Mouse (Mus musculus): Measurements from ENCODE around the gene Smarcc2. TPM values are rescaled to one million over a fixed set of nuclear protein-coding genes. Genes with fewer than 3 reads are reported as not detected.
A peak's percentile ranks its signal among the peaks of the same experiment; 100 is the strongest.

Gene Smarcc2
- total and polyA plus RNA-seq, 3 experiments = 47.4 to 153 (median 109) TPM

DNA sequence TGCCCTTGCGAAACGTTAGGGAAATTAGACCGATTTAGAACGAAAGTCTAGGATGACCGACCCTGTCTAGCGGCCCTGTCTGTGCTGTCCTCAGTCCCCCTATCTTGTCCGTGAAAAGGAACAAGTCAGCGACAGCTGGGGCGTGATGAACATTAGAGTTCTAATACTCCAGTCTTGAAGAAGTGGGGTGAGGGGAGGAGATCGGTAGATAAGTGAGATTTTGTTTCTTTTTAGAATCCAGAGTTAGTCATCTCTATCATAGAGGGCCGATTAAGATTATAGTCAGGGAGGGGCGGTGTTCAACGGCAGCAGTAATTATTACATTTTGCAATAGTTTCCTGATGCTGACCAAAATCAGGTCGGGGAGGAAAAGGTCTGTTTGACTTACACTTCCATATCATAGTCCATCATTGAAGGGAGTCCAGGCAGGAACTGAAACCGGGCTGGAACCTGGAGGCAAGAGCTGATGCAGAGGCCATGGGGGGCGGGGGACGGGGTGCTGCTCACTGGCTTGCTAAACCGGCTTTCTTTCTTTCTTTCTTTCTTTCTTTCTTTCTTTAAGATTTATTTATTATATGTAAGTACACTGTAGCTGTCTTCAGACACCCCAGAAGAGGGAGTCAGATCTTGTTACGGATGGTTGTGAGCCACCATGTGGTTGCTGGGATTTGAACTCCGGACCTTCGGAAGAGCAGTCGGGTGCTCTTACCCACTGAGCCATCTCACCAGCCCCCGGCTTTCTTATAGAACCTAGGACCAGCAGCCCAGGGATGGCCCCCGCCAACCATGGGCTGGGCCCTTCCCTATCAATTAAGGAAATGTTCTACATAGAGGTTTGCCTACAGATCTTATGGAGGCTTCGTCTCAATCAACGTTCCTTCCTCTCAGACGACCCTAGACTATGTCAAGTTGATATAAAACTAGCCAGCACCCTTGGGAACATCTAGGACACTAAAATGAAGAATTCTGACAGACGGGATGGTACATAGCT is 67.6 kb downstream of the Smarcc2 start:
- H3K9me3 ChIP-seq (replicated peaks) = no peaks in the 10 kb centered on the region
- peak overlapping the region; percentile 91 for H3K4me3 ChIP-seq (ENCODE audit: low read depth, low read length)
- DNase-seq (ENCODE audit: low spot score) (no peak), ATAC-seq (ENCODE audit: extremely low read depth, insufficient number of reproducible peaks, low FRiP score, poor library complexity, severe bottlenecking) (no peak)
- H3K36me3 ChIP-seq (replicated peaks) = peaks cover 23% of the 10 kb centered on the region
- H3K27me3 ChIP-seq (ENCODE audit: insufficient read depth, low read length) = peaks cover 10% of the 10 kb centered on the region; the same call in 1 of the 2 replicates
- TF ChIP-seq GATA2 (IDR thresholded peaks at IDR 0.05; ENCODE audit: borderline replicate concordance, low read depth, low read length) (no peak), GATA1 (IDR thresholded peaks at IDR 0.05; ENCODE audit: borderline replicate concordance, low read length) (no peak), TAL1 (conservative IDR thresholded peaks at IDR 0.05; ENCODE audit: low read depth, low read length) (no peak), POLR2AphosphoS5 (IDR thresholded peaks at IDR 0.05; ENCODE audit: insufficient replicate concordance, low read depth, low read length) (no peak), CTCF (IDR thresholded peaks at IDR 0.05; ENCODE audit: low read depth, low read length) (no peak)
- H3K4me1 ChIP-seq (ENCODE audit: insufficient read depth, low read depth, low read length) = peaks cover 35% of the 10 kb centered on the region

DNA sequence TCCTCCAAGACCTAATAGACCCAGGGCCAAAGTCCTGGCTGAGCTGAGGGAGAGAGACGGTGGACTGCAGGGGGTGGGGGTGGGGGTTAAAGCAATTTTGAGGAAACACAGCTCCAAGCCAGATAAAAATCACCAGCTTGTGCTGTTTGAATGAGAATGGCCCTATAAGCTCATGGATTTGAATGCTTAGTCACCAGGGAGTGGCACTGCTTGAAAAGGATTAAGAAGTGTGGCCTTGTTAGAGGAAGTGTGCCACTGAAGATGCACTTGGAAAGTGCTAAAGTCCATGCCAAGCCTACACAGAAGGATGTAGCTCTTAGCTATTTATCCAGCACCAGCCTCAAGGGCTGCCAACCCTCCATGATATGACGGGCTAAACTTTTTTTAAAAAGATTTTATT is 76.2 kb downstream of the Smarcc2 start:
- 0 out of 2 replicates have a peak, but pooled peaks cover 2% of the 10 kb centered on the region for H3K9me3 ChIP-seq (replicated peaks)
- DNase-seq (ENCODE audit: low spot score) (no peak), ATAC-seq (ENCODE audit: extremely low read depth, insufficient number of reproducible peaks, low FRiP score, poor library complexity, severe bottlenecking) (no peak)
- no peak for TF ChIP-seq GATA2 (IDR thresholded peaks at IDR 0.05; ENCODE audit: borderline replicate concordance, low read depth, low read length)
- peaks cover 26% of the 10 kb centered on the region for H3K4me1 ChIP-seq (ENCODE audit: insufficient read depth, low read depth, low read length)
- H3K4me3 ChIP-seq (ENCODE audit: low read depth, low read length) = no peak overlapping the region
- H3K36me3 ChIP-seq (replicated peaks) = no peaks in the 10 kb centered on the region
- peaks cover 14% of the 10 kb centered on the region; the same call in 1 of the 2 replicates for H3K27me3 ChIP-seq (ENCODE audit: insufficient read depth, low read length)

DNA sequence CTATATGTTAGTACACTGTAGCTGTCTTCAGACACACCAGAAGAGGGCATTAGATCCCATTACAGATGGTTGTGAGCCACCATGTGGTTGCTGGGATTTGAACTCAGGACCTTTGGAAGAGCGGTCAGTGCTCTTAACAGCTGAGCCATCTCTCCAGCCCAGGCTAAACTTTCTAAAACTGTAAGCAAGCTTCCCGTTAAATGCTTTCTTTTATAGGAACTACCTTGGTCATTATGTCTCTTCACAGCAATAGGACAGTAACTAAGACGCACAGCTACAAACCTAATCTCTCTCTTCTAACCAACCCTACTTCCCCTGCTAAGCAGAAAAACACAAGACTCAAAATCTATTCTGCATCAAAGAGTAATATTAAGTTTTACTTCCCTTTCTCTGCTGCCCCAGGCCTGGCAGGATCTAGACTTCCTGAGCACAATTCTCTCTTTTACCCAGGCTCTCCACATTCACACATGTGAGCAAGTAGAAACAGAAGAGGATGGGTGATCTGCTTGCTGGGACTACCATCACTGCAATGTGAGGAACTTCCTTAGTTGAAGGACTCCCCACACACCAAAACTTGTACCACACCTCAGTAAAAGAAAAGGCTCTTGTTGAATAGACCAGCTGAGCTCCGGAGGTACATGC is 76.7 kb downstream of the Smarcc2 start:
- Histone ChIP-seq H3K9me3 (replicated peaks) (0 out of 2 replicates have a peak, but pooled peaks cover 2% of the 10 kb centered on the region), H3K27me3 (ENCODE audit: insufficient read depth, low read length) (peaks cover 9% of the 10 kb centered on the region; the same call in 1 of the 2 replicates), H3K36me3 (replicated peaks) (no peaks in the 10 kb centered on the region), H3K4me1 (ENCODE audit: insufficient read depth, low read depth, low read length) (peaks cover 26% of the 10 kb centered on the region), H3K4me3 (ENCODE audit: low read depth, low read length) (no peak overlapping the region)
- DNase-seq (ENCODE audit: low spot score) (no peak), ATAC-seq (ENCODE audit: extremely low read depth, insufficient number of reproducible peaks, low FRiP score, poor library complexity, severe bottlenecking) (no peak)
- no peak for TF ChIP-seq POLR2AphosphoS5 (IDR thresholded peaks at IDR 0.05; ENCODE audit: insufficient replicate concordance, low read depth, low read length)
- TF ChIP-seq GATA1 (IDR thresholded peaks at IDR 0.05; ENCODE audit: borderline replicate concordance, low read length) = no peak
- TF ChIP-seq GATA2 (IDR thresholded peaks at IDR 0.05; ENCODE audit: borderline replicate concordance, low read depth, low read length) = no peak
- TF ChIP-seq CTCF (IDR thresholded peaks at IDR 0.05; ENCODE audit: low read depth, low read length) = no peak
- no peak for TF ChIP-seq TAL1 (conservative IDR thresholded peaks at IDR 0.05; ENCODE audit: low read depth, low read length)

DNA sequence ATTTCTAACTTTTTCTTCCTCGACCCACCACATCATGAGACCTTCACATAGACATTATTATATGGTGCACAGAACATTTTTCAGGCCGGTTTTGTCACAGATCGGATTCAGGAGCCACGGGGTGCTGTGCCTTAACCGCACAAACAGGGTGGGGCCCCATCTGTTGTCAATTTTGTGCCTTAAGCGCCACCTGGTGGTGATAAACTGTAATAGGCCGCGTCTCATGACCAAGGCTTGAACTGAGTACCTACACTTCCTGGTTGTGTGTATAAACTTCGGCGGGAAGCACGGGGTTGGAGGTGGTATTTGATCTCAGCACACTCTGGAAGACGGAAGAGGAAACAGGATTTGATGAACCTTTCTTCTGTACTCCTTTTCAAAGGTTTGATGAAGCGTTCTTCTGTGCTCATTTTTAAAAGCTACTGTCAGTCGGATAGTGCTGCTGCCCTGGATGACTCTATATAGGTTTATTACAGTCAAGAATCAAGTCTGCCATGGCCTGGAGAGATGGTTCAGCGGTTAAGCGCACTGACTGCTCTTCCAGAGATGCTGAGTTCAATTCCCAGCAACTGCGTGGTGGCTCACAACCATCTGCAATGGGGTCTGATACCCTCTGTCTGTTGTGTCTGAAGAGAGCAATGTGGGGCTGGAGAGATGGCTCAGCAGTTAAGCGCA is 77.4 kb downstream of the Smarcc2 start:
- TF ChIP-seq TAL1 (conservative IDR thresholded peaks at IDR 0.05; ENCODE audit: low read depth, low read length) = no peak
- no peak for TF ChIP-seq GATA2 (IDR thresholded peaks at IDR 0.05; ENCODE audit: borderline replicate concordance, low read depth, low read length)
- no peak for TF ChIP-seq GATA1 (IDR thresholded peaks at IDR 0.05; ENCODE audit: borderline replicate concordance, low read length)
- peak; percentile 71 for TF ChIP-seq CTCF (IDR thresholded peaks at IDR 0.05; ENCODE audit: low read depth, low read length)
- peaks cover 26% of the 10 kb centered on the region for H3K4me1 ChIP-seq (ENCODE audit: insufficient read depth, low read depth, low read length)
- DNase-seq (ENCODE audit: low spot score) = peak; percentile 68
- peak; percentile 83 for ATAC-seq (ENCODE audit: extremely low read depth, insufficient number of reproducible peaks, low FRiP score, poor library complexity, severe bottlenecking)
- H3K4me3 ChIP-seq (ENCODE audit: low read depth, low read length) = peak overlapping the region; percentile 20; the same call in 1 of the 2 replicates
- H3K9me3 ChIP-seq (replicated peaks) = 0 out of 2 replicates have a peak, but pooled peaks cover 2% of the 10 kb centered on the region
- H3K36me3 ChIP-seq (replicated peaks) = peaks cover 6% of the 10 kb centered on the region
- 0 out of 2 replicates have a peak, but pooled peaks cover 4% of the 10 kb centered on the region for H3K27me3 ChIP-seq (ENCODE audit: insufficient read depth, low read length)

DNA sequence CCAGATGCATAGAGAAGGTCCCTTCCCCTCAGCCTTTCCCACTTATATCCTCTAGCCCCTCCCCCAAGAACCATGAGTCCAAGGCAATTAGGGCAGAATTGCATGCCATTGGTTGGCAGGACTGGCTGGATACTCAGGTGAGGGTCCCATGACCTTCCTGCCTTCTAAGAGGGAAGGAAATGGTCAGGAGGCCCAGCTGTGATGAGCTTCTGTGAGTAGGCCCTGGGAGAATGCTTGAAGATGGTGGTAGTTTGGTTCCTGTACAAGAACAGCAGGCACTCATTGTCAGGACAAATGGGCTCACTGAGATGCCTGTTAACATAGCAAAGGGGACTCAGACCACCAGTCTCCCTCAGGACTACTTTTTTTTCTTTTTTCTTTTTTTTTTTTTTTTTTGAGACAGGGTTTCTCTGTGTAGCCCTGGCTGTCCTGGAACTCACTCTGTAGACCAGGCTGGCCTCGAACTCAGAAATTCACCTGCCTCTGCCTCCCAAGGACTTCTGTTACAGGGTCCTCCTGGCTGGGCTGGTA is 79.4 kb downstream of the Smarcc2 start:
- DNase-seq (ENCODE audit: low spot score) (no peak), ATAC-seq (ENCODE audit: extremely low read depth, insufficient number of reproducible peaks, low FRiP score, poor library complexity, severe bottlenecking) (no peak)
- peaks cover 31% of the 10 kb centered on the region for H3K4me1 ChIP-seq (ENCODE audit: insufficient read depth, low read depth, low read length)
- no peak overlapping the region for H3K4me3 ChIP-seq (ENCODE audit: low read depth, low read length)
- peaks cover 24% of the 10 kb centered on the region for H3K36me3 ChIP-seq (replicated peaks)
- 0 out of 2 replicates have a peak, but pooled peaks cover 2% of the 10 kb centered on the region for H3K9me3 ChIP-seq (replicated peaks)
- TF ChIP-seq TAL1 (conservative IDR thresholded peaks at IDR 0.05; ENCODE audit: low read depth, low read length) (no peak), GATA1 (IDR thresholded peaks at IDR 0.05; ENCODE audit: borderline replicate concordance, low read length) (no peak), CTCF (IDR thresholded peaks at IDR 0.05; ENCODE audit: low read depth, low read length) (no peak), POLR2AphosphoS5 (IDR thresholded peaks at IDR 0.05; ENCODE audit: insufficient replicate concordance, low read depth, low read length) (no peak), GATA2 (IDR thresholded peaks at IDR 0.05; ENCODE audit: borderline replicate concordance, low read depth, low read length) (no peak)
- H3K27me3 ChIP-seq (ENCODE audit: insufficient read depth, low read length) = no peaks in the 10 kb centered on the region

Other genes with a start within 250 kb of the Smarcc2 start
Only the 20 nearest of the 28 such genes appear.
- not detected in 2 replicates for gene Apof, start 190.6 kb upstream of the Smarcc2 start, total RNA-seq (2014; fragmentation: Nextera tagmentation)
- 0.12 and 0.16 TPM in 2 replicates for gene Apof, start 190.6 kb upstream of the Smarcc2 start, total RNA-seq (2017)
- gene Apof, start 190.6 kb upstream of the Smarcc2 start, polyA plus RNA-seq (2012) = not detected in 2 replicates
- gene Stat2, start 188.7 kb upstream of the Smarcc2 start, total RNA-seq (2014; fragmentation: Nextera tagmentation) = 23.3 and 24.5 TPM in 2 replicates
- gene Stat2, start 188.7 kb upstream of the Smarcc2 start, total RNA-seq (2017) = 15.0 and 16.7 TPM in 2 replicates
- 10.0 and 10.7 TPM in 2 replicates for gene Stat2, start 188.7 kb upstream of the Smarcc2 start, polyA plus RNA-seq (2012)
- not detected in 2 replicates for gene Il23a, start 160.5 kb upstream of the Smarcc2 start, total RNA-seq (2014; fragmentation: Nextera tagmentation)
- 0.16 TPM in 1 of 2 replicates, not detected in the other for gene Il23a, start 160.5 kb upstream of the Smarcc2 start, total RNA-seq (2017)
- gene Il23a, start 160.5 kb upstream of the Smarcc2 start, polyA plus RNA-seq (2012) = 0.03 TPM in 1 of 2 replicates, not detected in the other
- gene Pan2, start 155.9 kb upstream of the Smarcc2 start, total RNA-seq (2014; fragmentation: Nextera tagmentation) = 23.2 and 30.2 TPM in 2 replicates
- gene Pan2, start 155.9 kb upstream of the Smarcc2 start, total RNA-seq (2017) = 13.8 TPM in 2 replicates
- 3.4 and 3.6 TPM in 2 replicates for gene Pan2, start 155.9 kb upstream of the Smarcc2 start, polyA plus RNA-seq (2012)
- gene Cnpy2, start 136.8 kb upstream of the Smarcc2 start, total RNA-seq (2014; fragmentation: Nextera tagmentation) = 57.9 and 91.2 TPM in 2 replicates
- gene Cnpy2, start 136.8 kb upstream of the Smarcc2 start, total RNA-seq (2017) = 74.0 and 77.3 TPM in 2 replicates
- gene Cnpy2, start 136.8 kb upstream of the Smarcc2 start, polyA plus RNA-seq (2012) = 60.5 and 74.4 TPM in 2 replicates
- 323 and 337 TPM in 2 replicates for gene Cs, start 121.5 kb upstream of the Smarcc2 start, total RNA-seq (2014; fragmentation: Nextera tagmentation)
- gene Cs, start 121.5 kb upstream of the Smarcc2 start, total RNA-seq (2017) = 175 and 181 TPM in 2 replicates
- 21.6 and 56.6 TPM in 2 replicates for gene Cs, start 121.5 kb upstream of the Smarcc2 start, polyA plus RNA-seq (2012)
- gene Coq10a, start 90.3 kb upstream of the Smarcc2 start, total RNA-seq (2014; fragmentation: Nextera tagmentation) = 28.8 and 29.8 TPM in 2 replicates
- 24.9 and 27.4 TPM in 2 replicates for gene Coq10a, start 90.3 kb upstream of the Smarcc2 start, total RNA-seq (2017)
- 7.3 and 8.7 TPM in 2 replicates for gene Coq10a, start 90.3 kb upstream of the Smarcc2 start, polyA plus RNA-seq (2012)
- gene Ankrd52, start 82.1 kb upstream of the Smarcc2 start, total RNA-seq (2014; fragmentation: Nextera tagmentation) = 72.9 and 80.4 TPM in 2 replicates
- gene Ankrd52, start 82.1 kb upstream of the Smarcc2 start, total RNA-seq (2017) = 5.9 and 6.6 TPM in 2 replicates
- gene Ankrd52, start 82.1 kb upstream of the Smarcc2 start, polyA plus RNA-seq (2012) = 68.3 and 75.9 TPM in 2 replicates
- gene Slc39a5, start 58.0 kb upstream of the Smarcc2 start, total RNA-seq (2014; fragmentation: Nextera tagmentation) = not detected in 2 replicates
- gene Slc39a5, start 58.0 kb upstream of the Smarcc2 start, total RNA-seq (2017) = not detected in 2 replicates
- gene Slc39a5, start 58.0 kb upstream of the Smarcc2 start, polyA plus RNA-seq (2012) = not detected in 2 replicates
- gene Nabp2, start 47.8 kb upstream of the Smarcc2 start, total RNA-seq (2014; fragmentation: Nextera tagmentation) = 121 and 148 TPM in 2 replicates
- 34.2 and 37.3 TPM in 2 replicates for gene Nabp2, start 47.8 kb upstream of the Smarcc2 start, total RNA-seq (2017)
- 152 and 197 TPM in 2 replicates for gene Nabp2, start 47.8 kb upstream of the Smarcc2 start, polyA plus RNA-seq (2012)
- gene Rnf41, start 47.6 kb upstream of the Smarcc2 start, total RNA-seq (2014; fragmentation: Nextera tagmentation) = 21.7 and 26.8 TPM in 2 replicates
- gene Rnf41, start 47.6 kb upstream of the Smarcc2 start, total RNA-seq (2017) = 16.6 and 17.8 TPM in 2 replicates
- 11.7 and 14.6 TPM in 2 replicates for gene Rnf41, start 47.6 kb upstream of the Smarcc2 start, polyA plus RNA-seq (2012)
- gene Myl6, start 34.9 kb downstream of the Smarcc2 start, total RNA-seq (2014; fragmentation: Nextera tagmentation) = 207 and 266 TPM in 2 replicates
- 1,414 and 1,457 TPM in 2 replicates for gene Myl6, start 34.9 kb downstream of the Smarcc2 start, total RNA-seq (2017)
- 273 and 359 TPM in 2 replicates for gene Myl6, start 34.9 kb downstream of the Smarcc2 start, polyA plus RNA-seq (2012)
- gene Myl6b, start 39.4 kb downstream of the Smarcc2 start, total RNA-seq (2014; fragmentation: Nextera tagmentation) = 11.4 and 13.1 TPM in 2 replicates
- 1.7 and 2.0 TPM in 2 replicates for gene Myl6b, start 39.4 kb downstream of the Smarcc2 start, total RNA-seq (2017)
- gene Myl6b, start 39.4 kb downstream of the Smarcc2 start, polyA plus RNA-seq (2012) = 14.7 and 17.4 TPM in 2 replicates
- 31.8 and 36.0 TPM in 2 replicates for gene Esyt1, start 66.6 kb downstream of the Smarcc2 start, total RNA-seq (2014; fragmentation: Nextera tagmentation)
- 98.1 and 107 TPM in 2 replicates for gene Esyt1, start 66.6 kb downstream of the Smarcc2 start, total RNA-seq (2017)
- gene Esyt1, start 66.6 kb downstream of the Smarcc2 start, polyA plus RNA-seq (2012) = 72.2 and 80.2 TPM in 2 replicates
- 7.2 and 9.2 TPM in 2 replicates for gene Zc3h10, start 88.5 kb downstream of the Smarcc2 start, total RNA-seq (2014; fragmentation: Nextera tagmentation)
- gene Zc3h10, start 88.5 kb downstream of the Smarcc2 start, total RNA-seq (2017) = 12.0 and 13.3 TPM in 2 replicates
- gene Zc3h10, start 88.5 kb downstream of the Smarcc2 start, polyA plus RNA-seq (2012) = 21.1 and 21.9 TPM in 2 replicates
- gene Rpl41, start 90.1 kb downstream of the Smarcc2 start, total RNA-seq (2014; fragmentation: Nextera tagmentation) = 2,429 and 2,736 TPM in 2 replicates
- gene Rpl41, start 90.1 kb downstream of the Smarcc2 start, total RNA-seq (2017) = 5,596 and 6,924 TPM in 2 replicates
- 10,155 and 11,415 TPM in 2 replicates for gene Rpl41, start 90.1 kb downstream of the Smarcc2 start, polyA plus RNA-seq (2012)
- gene Pa2g4, start 106.7 kb downstream of the Smarcc2 start, total RNA-seq (2014; fragmentation: Nextera tagmentation) = 692 and 813 TPM in 2 replicates
- gene Pa2g4, start 106.7 kb downstream of the Smarcc2 start, total RNA-seq (2017) = 212 and 245 TPM in 2 replicates
- gene Pa2g4, start 106.7 kb downstream of the Smarcc2 start, polyA plus RNA-seq (2012) = 659 and 767 TPM in 2 replicates
- gene Erbb3, start 130.4 kb downstream of the Smarcc2 start, total RNA-seq (2014; fragmentation: Nextera tagmentation) = 2.0 and 2.2 TPM in 2 replicates
- 0.35 and 0.49 TPM in 2 replicates for gene Erbb3, start 130.4 kb downstream of the Smarcc2 start, total RNA-seq (2017)
- gene Erbb3, start 130.4 kb downstream of the Smarcc2 start, polyA plus RNA-seq (2012) = 0.15 and 0.17 TPM in 2 replicates
- 4,124 and 4,641 TPM in 2 replicates for gene Rps26, start 167.5 kb downstream of the Smarcc2 start, total RNA-seq (2014; fragmentation: Nextera tagmentation)
- gene Rps26, start 167.5 kb downstream of the Smarcc2 start, total RNA-seq (2017) = 1,044 and 1,182 TPM in 2 replicates
- gene Rps26, start 167.5 kb downstream of the Smarcc2 start, polyA plus RNA-seq (2012) = 4,182 and 5,947 TPM in 2 replicates
- 11.4 and 11.7 TPM in 2 replicates for gene Ikzf4, start 186.7 kb downstream of the Smarcc2 start, total RNA-seq (2014; fragmentation: Nextera tagmentation)
- gene Ikzf4, start 186.7 kb downstream of the Smarcc2 start, total RNA-seq (2017) = 1.7 and 2.8 TPM in 2 replicates
- 6.7 and 7.0 TPM in 2 replicates for gene Ikzf4, start 186.7 kb downstream of the Smarcc2 start, polyA plus RNA-seq (2012)